Mouse (Mus musculus) embryonic facial prominence, embryonic 15.5 days (tissue): ENCODE data around the gene Lao1. TPM values are rescaled to one million over a fixed set of nuclear protein-coding genes. Genes with fewer than 3 reads are reported as not detected.

Experiments used
- ATAC-seq: fragments of 200-750 bp; cut with Nextera tagmentation; 2 replicates; pipeline ENCODE4 v1.8.0; 2017; ENCODE audit warnings: low read depth, moderate TSS enrichment; ENCODE audit not compliant: insufficient number of reproducible peaks, low FRiP score, low TSS enrichment
- H3K27ac ChIP-seq: fragments of 300-500 bp; sonication (generic); replicated peaks from 2 replicates; pipeline ENCODE4 v1.5.1; 2015; ENCODE audit warnings: mild to moderate bottlenecking, inconsistent platforms
- H3K27me3 ChIP-seq: fragments of 300-500 bp; sonication (generic); 2 replicates; pipeline ENCODE4 v1.6.1; 2015; ENCODE audit warnings: inconsistent platforms
- H3K36me3 ChIP-seq: fragments of 300-500 bp; sonication (generic); 2 replicates; pipeline ENCODE4 v1.6.1; 2015; ENCODE audit warnings: mild to moderate bottlenecking, inconsistent platforms
- H3K4me1 ChIP-seq: fragments of 300-500 bp; sonication (generic); 2 replicates; pipeline ENCODE4 v1.6.1; 2015; ENCODE audit warnings: inconsistent platforms
- H3K4me2 ChIP-seq: fragments of 300-500 bp; sonication (generic); replicated peaks from 2 replicates; pipeline ENCODE4 v1.6.1; 2015; ENCODE audit warnings: mild to moderate bottlenecking, inconsistent platforms
- H3K4me3 ChIP-seq: fragments of 300-500 bp; sonication (generic); replicated peaks from 2 replicates; pipeline ENCODE4 v1.5.1; 2015; ENCODE audit warnings: mild to moderate bottlenecking, inconsistent platforms
- H3K9ac ChIP-seq: fragments of 300-500 bp; sonication (generic); 2 replicates; pipeline ENCODE4 v1.6.1; 2015; ENCODE audit warnings: inconsistent platforms
- H3K9me3 ChIP-seq: fragments of 300-500 bp; sonication (generic); replicated peaks from 2 replicates; pipeline ENCODE4 v1.6.1; 2016; ENCODE audit warnings: inconsistent platforms
- WGBS: fragments of 180-500 bp; shearing (Covaris S2); methylation state at CpG from one replicate; pipeline ENCODE4 v1.1.7; 2015; 5-methylcytosine and 5-hydroxymethylcytosine counted together
- polyA plus RNA-seq: library from polyadenylated mRNA; unstranded; fragments of >200 nt; fragmentation: Nextera tagmentation; extraction: Ambion mirVana; gene quantifications from 2 replicates; pipeline ENCODE4 v1.2.1, GENCODE M21; 2015

Lao1 gene
- polyA plus RNA-seq, 1 experiment from 2014 or later = 0.16 TPM

- Histone ChIP-seq H3K9me3 (no peaks in the 10 kb centered on the region), H3K4me1 (no peaks in the 10 kb centered on the region), H3K4me3 (no peak overlapping the region), H3K27ac (no peak overlapping the region), H3K4me2 (no peak overlapping the region), H3K36me3 (no peaks in the 10 kb centered on the region), H3K9ac (no peak overlapping the region), H3K27me3 (no peaks in the 10 kb centered on the region)
- 64% methylated on average over 19 of the region's 19 CpGs for WGBS
- ATAC-seq = no peak
These were observed 38.5 kb downstream of the Lao1 start for GRCm38 (mm10) chr4:118999691-119000486.

- Histone ChIP-seq H3K27ac (no peak overlapping the region), H3K4me1 (no peaks in the 10 kb centered on the region), H3K36me3 (no peaks in the 10 kb centered on the region), H3K27me3 (no peaks in the 10 kb centered on the region), H3K4me3 (no peak overlapping the region), H3K9ac (no peak overlapping the region), H3K9me3 (no peaks in the 10 kb centered on the region), H3K4me2 (no peak overlapping the region)
- 42% methylated on average over 10 of the region's 10 CpGs for WGBS
- ATAC-seq = no peak
These were observed 40.3 kb downstream of the Lao1 start for GRCm38 (mm10) chr4:119001696-119002095.

- H3K4me2 ChIP-seq = no peak overlapping the region
- WGBS = 64% methylated on average over 3 of the region's 3 CpGs
- no peak overlapping the region for H3K9ac ChIP-seq
- no peaks in the 10 kb centered on the region for H3K36me3 ChIP-seq
- no peak overlapping the region for H3K4me3 ChIP-seq
- H3K27me3 ChIP-seq = no peaks in the 10 kb centered on the region
- ATAC-seq = no peak
- no peaks in the 10 kb centered on the region for H3K9me3 ChIP-seq
- H3K27ac ChIP-seq = no peak overlapping the region
- H3K4me1 ChIP-seq = no peaks in the 10 kb centered on the region
These were observed 41.1 kb downstream of the Lao1 start for GRCm38 (mm10) chr4:119002512-119002911.

- Histone ChIP-seq H3K9ac (no peak overlapping the region), H3K27ac (no peak overlapping the region), H3K27me3 (no peaks in the 10 kb centered on the region), H3K4me1 (peaks cover 6% of the 10 kb centered on the region), H3K4me3 (no peak overlapping the region), H3K36me3 (no peaks in the 10 kb centered on the region), H3K9me3 (no peaks in the 10 kb centered on the region), H3K4me2 (no peak overlapping the region)
- no peak for ATAC-seq
- 62% methylated on average over 3 of the region's 3 CpGs for WGBS
These were observed 42.8 kb downstream of the Lao1 start for GRCm38 (mm10) chr4:119004178-119004577.

GRCm38 (mm10) chr4:119004613-119005339, 43.4 kb downstream of the Lao1 start:
- H3K9me3 ChIP-seq = no peaks in the 10 kb centered on the region
- H3K4me2 ChIP-seq = no peak overlapping the region
- H3K9ac ChIP-seq = no peak overlapping the region
- ATAC-seq = no peak
- H3K36me3 ChIP-seq = no peaks in the 10 kb centered on the region
- peaks cover 8% of the 10 kb centered on the region for H3K4me1 ChIP-seq
- H3K27me3 ChIP-seq = no peaks in the 10 kb centered on the region
- H3K4me3 ChIP-seq = no peak overlapping the region
- WGBS = 42% methylated on average over 7 of the region's 7 CpGs
- no peak overlapping the region for H3K27ac ChIP-seq

GRCm38 (mm10) chr4:119007602-119008001, 46.2 kb downstream of the Lao1 start:
- WGBS = 83% methylated on average over 6 of the region's 6 CpGs
- ATAC-seq = no peak

GRCm38 (mm10) chr4:119008476-119008875, 47.1 kb downstream of the Lao1 start:
- Histone ChIP-seq H3K9me3 (no peaks in the 10 kb centered on the region), H3K27ac (no peak overlapping the region; the same call in 1 of the 2 replicates), H3K4me1 (peaks cover 28% of the 10 kb centered on the region), H3K27me3 (no peaks in the 10 kb centered on the region), H3K36me3 (no peaks in the 10 kb centered on the region), H3K9ac (no peak overlapping the region), H3K4me3 (no peak overlapping the region), H3K4me2 (no peak overlapping the region)
- 46% methylated on average over 6 of the region's 6 CpGs for WGBS
- ATAC-seq = no peak

More at GRCm38 (mm10) chr4:119007602-119008001, 46.2 kb downstream of the Lao1 start:
- H3K4me3 ChIP-seq = no peak overlapping the region
- peaks cover 28% of the 10 kb centered on the region for H3K4me1 ChIP-seq
- H3K4me2 ChIP-seq = no peak overlapping the region
- no peak overlapping the region for H3K27ac ChIP-seq
- H3K9ac ChIP-seq = no peak overlapping the region
- H3K9me3 ChIP-seq = no peaks in the 10 kb centered on the region
- H3K36me3 ChIP-seq = no peaks in the 10 kb centered on the region
- H3K27me3 ChIP-seq = no peaks in the 10 kb centered on the region

- no peak for ATAC-seq
These were observed 48.4 kb downstream of the Lao1 start for GRCm38 (mm10) chr4:119009814-119010213.

GRCm38 (mm10) chr4:119011050-119011680, 49.8 kb downstream of the Lao1 start:
- peak overlapping the region; percentile 45; the same call in 1 of the 2 replicates for H3K27ac ChIP-seq
- H3K4me2 ChIP-seq = no peak overlapping the region
- H3K9ac ChIP-seq = no peak overlapping the region
- no peak overlapping the region for H3K4me3 ChIP-seq
- no peaks in the 10 kb centered on the region for H3K9me3 ChIP-seq
- 44% methylated on average over 10 of the region's 10 CpGs for WGBS
- H3K27me3 ChIP-seq = no peaks in the 10 kb centered on the region
- H3K4me1 ChIP-seq = peaks cover 28% of the 10 kb centered on the region
- H3K36me3 ChIP-seq = no peaks in the 10 kb centered on the region
- 0 out of 2 replicates have a peak, but pooled peaks have one; percentile 5 for ATAC-seq

More at GRCm38 (mm10) chr4:119009814-119010213, 48.4 kb downstream of the Lao1 start:
- H3K4me1 ChIP-seq = peaks cover 28% of the 10 kb centered on the region
- H3K27ac ChIP-seq = no peak overlapping the region
- H3K9me3 ChIP-seq = no peaks in the 10 kb centered on the region
- WGBS = 57% methylated on average over 8 of the region's 8 CpGs
- no peaks in the 10 kb centered on the region for H3K36me3 ChIP-seq
- no peak overlapping the region for H3K4me2 ChIP-seq
- H3K9ac ChIP-seq = no peak overlapping the region
- H3K4me3 ChIP-seq = no peak overlapping the region
- H3K27me3 ChIP-seq = no peaks in the 10 kb centered on the region

GRCm38 (mm10) chr4:119013031-119013430, 51.7 kb downstream of the Lao1 start:
- ATAC-seq = no peak
- Histone ChIP-seq H3K4me1 (peaks cover 28% of the 10 kb centered on the region), H3K4me3 (no peak overlapping the region), H3K9ac (no peak overlapping the region), H3K36me3 (no peaks in the 10 kb centered on the region), H3K27me3 (no peaks in the 10 kb centered on the region), H3K4me2 (no peak overlapping the region), H3K27ac (no peak overlapping the region), H3K9me3 (no peaks in the 10 kb centered on the region)
- WGBS = 82% methylated on average over 5 of the region's 5 CpGs

- no peak overlapping the region for H3K9ac ChIP-seq
- H3K4me3 ChIP-seq = no peak overlapping the region
- no peak overlapping the region for H3K27ac ChIP-seq
- no peak overlapping the region for H3K4me2 ChIP-seq
- H3K27me3 ChIP-seq = no peaks in the 10 kb centered on the region
- H3K36me3 ChIP-seq = no peaks in the 10 kb centered on the region
- H3K9me3 ChIP-seq = no peaks in the 10 kb centered on the region
- H3K4me1 ChIP-seq = peaks cover 36% of the 10 kb centered on the region
- ATAC-seq = no peak
These were observed 53.6 kb downstream of the Lao1 start for GRCm38 (mm10) chr4:119014997-119015396.
